Mouse (Mus musculus) brown adipose tissue, adult 24 weeks (tissue): ENCODE results near the gene Gm17359. TPM values are rescaled to one million over a fixed set of nuclear protein-coding genes. Genes with fewer than 3 reads are reported as not detected.

ENCODE experiments used
- H3K27ac ChIP-seq: fragments of 200-500 bp; replicated peaks from 2 replicates; pipeline ENCODE4 v1.5.1; 2012; ENCODE audit warnings: low read depth, mild to moderate bottlenecking, low read length
- H3K4me1 ChIP-seq: fragments of 200-500 bp; 2 replicates; pipeline ENCODE4 v1.6.1; 2012; ENCODE audit warnings: low read length, mixed read lengths; ENCODE audit not compliant: control insufficient read depth, insufficient read depth, insufficient read length
- H3K4me3 ChIP-seq: fragments of 200-500 bp; 2 replicates; pipeline ENCODE4 v1.5.1; 2012; ENCODE audit warnings: low read depth, mild to moderate bottlenecking, low read length, moderate library complexity; ENCODE audit not compliant: insufficient read depth
- polyA plus RNA-seq: library from polyadenylated mRNA; stranded (reverse); fragments of >200 nt; gene quantifications from 2 replicates; pipeline ENCODE4 v1.2.4, GENCODE M21; 2012; ENCODE audit not compliant: missing spikeins, insufficient read depth, insufficient read length

Gm17359 gene
- polyA plus RNA-seq, 1 experiment: not detected

DNA sequence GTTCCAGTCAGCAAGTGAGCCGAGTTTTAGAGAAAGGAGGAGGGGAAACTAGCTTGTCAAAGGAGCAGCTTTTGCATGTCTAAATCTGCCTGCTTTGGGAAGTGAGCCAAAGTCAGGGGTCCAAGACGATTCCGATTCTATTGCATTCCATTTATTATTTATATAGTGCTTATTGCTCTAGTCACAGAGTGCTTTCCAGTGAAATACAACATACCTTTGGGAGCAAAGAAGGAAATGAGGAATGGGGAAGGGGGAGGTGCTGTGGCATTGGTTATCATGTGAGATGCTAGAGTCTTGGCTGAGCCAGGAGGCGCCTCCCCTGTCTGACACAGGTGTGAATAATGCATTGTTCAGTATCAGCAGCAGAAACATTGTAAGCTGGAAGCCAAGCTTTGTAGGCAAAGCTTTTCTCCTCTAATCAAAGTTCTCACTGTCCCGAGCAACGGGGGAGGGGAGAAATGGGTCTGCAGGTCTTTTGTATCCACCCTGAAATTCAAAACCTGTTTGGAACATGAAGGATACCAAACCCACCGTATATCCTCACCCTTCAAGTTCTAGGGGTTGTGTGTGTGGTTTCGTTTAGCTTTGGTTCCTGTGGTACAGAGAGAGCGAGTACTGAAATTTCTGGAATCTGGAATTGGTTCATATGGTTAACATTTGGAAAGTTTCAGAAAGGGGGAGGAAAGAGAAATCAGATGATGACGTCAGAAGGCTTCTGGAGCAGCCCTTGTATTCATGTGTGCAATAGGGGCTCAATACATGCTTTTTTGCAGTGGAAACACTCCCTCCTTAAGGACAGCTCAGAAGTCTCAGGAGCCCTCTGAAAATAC lies 11.5 kb upstream of the Gm17359 start:
- Histone ChIP-seq H3K27ac (no peak overlapping the region), H3K4me3 (no peak overlapping the region), H3K4me1 (peaks cover 4% of the 10 kb centered on the region; the same call in 1 of the 2 replicates)

DNA sequence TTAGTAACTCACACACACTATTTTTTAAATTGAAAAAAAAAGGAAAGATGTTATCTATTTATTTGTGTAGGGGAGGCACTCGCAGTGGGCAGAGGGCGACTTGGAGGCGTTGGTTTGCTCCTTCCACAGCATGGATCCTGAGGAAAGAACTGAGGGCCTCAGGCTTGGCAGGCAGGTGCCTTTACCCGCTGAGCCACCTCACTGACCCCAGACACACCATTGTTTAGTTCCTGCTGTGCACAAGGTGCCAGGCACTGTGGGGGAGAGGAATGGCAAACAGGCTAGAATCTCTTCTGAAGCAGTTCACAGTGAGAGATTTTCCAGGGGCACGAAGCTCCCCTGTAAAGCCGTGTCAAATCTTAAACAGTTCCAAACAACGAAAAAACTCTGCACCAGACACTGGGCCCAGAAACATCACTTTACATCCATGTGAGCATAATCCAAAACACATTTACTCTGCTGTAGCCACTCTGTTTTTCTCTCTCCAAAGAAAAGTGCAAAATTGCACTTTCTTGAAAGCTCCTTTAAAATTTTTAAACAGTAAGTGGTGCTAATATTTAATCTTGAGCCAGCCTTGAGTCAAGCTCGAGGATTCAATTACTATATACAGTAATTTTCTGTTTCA lies 6.7 kb upstream of the Gm17359 start:
- Histone ChIP-seq H3K4me1 (peaks cover 4% of the 10 kb centered on the region; the same call in 1 of the 2 replicates), H3K27ac (no peak overlapping the region)

DNA sequence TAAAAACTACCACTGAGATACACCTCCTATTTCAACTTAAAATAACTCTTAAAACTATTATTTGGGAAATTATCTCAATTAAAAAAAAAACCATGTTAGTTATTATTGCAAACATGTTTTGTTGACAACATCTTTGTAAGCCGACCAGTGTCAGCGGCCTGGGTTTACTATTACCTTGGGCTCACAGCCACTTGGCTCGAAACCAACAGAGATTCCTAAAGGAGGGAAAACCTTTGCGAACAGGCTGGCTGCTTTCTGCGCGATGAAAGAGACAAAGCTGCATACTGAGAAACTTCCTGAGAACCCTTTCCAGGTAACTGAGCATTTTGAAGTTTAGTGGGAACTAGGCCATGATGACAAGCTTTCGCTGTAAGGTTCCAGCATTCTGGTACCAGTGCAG lies 3.4 kb upstream of the Gm17359 start:
- H3K4me3 ChIP-seq: no peak overlapping the region
- H3K4me1 ChIP-seq: no peaks in the 10 kb centered on the region
- no peak overlapping the region for H3K27ac ChIP-seq

More for the DNA sequence above, 6.7 kb upstream of the Gm17359 start:
- no peak overlapping the region for H3K4me3 ChIP-seq

DNA sequence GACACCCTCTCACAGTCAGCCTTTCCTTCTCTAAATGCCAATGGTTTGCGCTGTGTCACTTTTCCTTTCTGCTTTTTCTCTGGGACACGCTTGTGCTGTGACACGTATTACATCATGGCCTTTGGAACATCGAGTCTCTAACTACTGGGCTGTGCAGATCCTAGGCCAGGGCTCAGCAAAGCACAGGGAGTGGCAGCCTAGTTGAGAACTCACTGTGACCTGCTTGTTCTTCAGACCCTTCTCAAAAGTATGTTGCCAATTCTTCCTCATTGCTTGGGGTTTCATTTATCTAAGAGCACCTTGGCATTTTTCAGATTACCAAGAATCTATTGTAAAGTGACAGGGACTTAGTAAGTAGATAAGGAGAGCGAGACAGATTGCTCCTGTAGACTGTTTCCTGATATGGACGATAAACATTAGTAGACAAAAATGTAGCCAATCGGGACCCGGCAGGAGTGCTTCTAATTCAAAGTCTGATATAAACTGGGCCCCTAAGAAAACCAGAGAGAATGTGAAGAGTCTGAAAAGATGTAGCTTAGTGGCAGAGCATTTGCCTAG lies 2.7 kb upstream of the Gm17359 start:
- Histone ChIP-seq H3K4me3 (no peak overlapping the region), H3K27ac (no peak overlapping the region), H3K4me1 (no peaks in the 10 kb centered on the region)

DNA sequence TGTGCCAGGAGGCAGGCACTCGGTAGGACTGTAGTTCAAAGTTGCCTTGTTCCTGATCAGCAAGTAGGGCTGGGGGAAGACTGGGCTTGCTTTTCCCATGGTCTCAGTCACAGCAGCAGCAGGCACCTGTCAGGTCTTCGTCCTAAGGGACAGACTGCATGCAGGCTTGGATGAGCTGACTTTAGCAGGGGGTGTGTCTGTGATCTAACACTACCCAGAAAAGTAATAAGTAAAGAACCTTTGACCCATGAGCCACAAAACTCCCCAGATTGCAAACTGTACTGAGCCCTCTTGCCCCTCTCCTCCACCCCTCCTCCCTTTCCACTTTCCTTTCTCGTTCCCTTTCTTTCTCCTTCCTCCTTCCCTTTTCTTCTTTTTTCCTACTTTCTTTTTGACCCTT lies 4.3 kb downstream of the Gm17359 start:
- Histone ChIP-seq H3K4me3 (no peak overlapping the region), H3K4me1 (no peaks in the 10 kb centered on the region), H3K27ac (no peak overlapping the region)

DNA sequence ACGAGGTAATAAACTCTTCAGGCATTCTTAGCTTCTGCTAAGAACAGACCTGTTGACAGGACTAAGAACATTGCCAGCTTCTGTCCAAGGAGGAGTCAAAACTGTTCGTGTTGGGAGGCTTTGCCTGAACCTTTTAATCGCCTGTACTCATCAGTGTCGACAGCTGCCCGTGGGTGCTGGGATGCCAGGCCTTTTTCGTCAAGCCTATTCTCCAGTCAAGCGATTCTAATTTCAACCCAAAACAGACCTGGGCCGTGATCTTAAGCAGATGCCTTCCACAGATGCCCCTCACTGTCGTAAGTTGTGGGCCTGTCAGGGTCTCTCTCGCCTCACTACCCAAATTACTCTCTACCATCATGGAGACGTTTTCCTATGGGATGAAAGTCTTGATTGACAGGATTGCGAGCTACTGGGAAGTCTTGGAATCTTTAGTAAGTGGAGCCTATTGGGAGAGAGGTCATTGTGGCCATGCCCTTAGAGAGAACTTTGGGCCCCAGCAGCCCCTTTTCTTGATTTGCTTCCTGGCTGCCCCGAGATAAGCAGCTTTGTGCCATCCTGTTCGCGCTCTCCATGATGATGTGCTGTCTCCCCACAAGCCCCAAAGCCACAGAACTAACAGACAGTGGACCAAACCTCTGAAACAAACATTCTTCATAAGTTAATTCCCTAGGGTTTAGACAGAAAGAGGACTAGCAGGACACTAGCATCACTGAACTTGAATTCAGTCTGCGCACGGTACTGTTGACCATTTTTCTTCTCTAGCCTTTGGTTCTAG lies 6.7 kb downstream of the Gm17359 start:
- H3K27ac ChIP-seq: no peak overlapping the region
- H3K4me1 ChIP-seq: no peaks in the 10 kb centered on the region
- H3K4me3 ChIP-seq: no peak overlapping the region

DNA sequence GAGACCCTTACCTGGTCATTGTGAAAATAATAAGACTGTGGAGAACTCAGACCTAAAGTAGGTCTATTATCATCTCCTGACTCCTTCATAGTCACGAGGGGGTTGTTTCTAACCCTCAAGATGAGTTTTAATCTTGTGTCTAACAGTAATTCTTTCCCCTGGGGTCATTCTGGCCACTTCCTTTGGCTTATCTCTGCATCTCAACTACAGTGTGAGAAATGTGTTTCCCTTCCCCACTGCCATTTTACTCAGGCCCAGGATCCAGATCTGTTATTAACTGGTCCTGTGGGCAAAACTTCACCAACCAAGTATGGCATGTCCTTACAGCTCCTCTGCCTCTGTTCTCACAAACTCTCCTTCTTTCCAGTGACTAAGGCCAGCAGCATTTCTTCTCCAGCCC lies 12.8 kb downstream of the Gm17359 start:
- H3K4me3 ChIP-seq: no peak overlapping the region
- no peaks in the 10 kb centered on the region for H3K4me1 ChIP-seq
- H3K27ac ChIP-seq: no peak overlapping the region

DNA sequence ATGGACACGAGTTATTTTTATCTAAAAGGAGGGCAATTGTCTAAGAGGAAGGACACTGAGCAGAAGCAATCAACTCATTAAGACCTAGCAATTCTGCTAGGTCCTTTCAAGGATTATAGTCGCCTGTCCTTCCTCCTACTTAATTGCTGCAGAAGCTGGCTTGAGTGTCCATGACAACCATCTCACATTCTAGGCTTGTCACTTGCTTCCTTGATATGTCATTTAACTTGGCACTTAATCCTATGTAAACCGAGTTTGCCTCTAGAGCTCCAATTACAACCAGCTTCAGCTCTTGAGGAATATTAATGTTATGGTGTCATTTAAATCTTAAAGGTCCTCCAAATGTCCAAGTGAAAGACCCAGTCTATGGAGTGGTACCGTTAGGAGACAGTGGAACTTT lies 22.3 kb downstream of the Gm17359 start:
- peaks cover 4% of the 10 kb centered on the region for H3K4me1 ChIP-seq
- no peak overlapping the region for H3K4me3 ChIP-seq
- H3K27ac ChIP-seq: no peak overlapping the region

DNA sequence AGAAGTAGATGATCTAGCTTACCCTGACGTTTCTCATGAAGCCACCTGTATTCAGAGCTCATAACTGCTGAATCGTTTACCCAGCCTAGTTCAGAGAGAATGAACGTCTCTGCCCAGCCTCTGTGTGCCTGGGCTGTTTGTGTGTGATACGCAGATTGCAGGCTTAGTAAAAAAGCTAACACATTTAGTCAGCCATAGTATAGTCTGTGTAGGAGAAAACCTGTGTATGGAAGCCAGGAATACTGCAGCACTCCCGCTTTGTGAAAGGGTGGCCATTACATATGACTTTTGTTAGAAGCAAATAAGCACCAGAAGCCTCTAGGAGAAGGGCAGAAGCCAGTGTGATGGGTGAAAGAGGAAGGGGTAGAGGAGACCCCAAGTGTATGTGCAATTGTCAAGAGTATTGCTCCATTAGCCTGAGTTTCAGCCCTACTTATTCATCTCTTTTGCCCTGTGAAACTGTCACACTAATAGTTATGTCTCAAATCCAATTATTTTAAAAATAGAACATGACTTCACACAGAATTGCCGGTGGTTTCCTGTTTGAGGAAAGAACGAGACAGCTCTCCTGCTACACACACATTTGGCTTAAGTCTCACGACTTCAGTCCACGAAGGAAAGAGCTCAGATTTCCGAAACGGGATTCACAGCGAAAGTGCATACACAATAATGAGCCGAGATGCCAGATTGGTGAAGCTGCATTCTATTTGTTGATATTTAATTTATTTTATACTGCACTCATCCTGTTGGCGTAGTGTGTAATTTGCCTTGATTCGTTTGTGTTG lies 24.0 kb downstream of the Gm17359 start:
- H3K4me1 ChIP-seq: peaks cover 4% of the 10 kb centered on the region
- no peak overlapping the region for H3K4me3 ChIP-seq
- H3K27ac ChIP-seq: no peak overlapping the region

DNA sequence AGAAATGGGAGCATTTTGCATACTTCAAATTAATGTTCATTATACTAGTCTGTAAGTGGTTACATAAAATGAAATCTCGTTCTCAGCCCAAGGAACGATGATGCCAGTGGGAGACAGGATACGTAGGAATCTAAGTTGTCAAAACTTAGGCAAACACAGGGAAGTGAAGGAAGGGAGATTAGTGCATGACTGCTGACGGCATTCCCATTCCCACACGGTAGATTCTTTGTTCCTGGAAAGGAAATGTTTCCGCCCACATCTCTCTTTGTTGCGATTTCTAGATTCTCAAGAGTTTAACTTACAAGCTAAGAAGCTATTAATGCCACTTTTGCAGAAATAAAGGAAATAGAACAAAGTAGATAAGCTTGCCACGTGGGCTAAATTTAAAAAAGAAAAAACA lies 29.6 kb downstream of the Gm17359 start:
- no peaks in the 10 kb centered on the region; the same call in 1 of the 2 replicates for H3K4me1 ChIP-seq
- no peak overlapping the region for H3K27ac ChIP-seq
- H3K4me3 ChIP-seq: no peak overlapping the region

DNA sequence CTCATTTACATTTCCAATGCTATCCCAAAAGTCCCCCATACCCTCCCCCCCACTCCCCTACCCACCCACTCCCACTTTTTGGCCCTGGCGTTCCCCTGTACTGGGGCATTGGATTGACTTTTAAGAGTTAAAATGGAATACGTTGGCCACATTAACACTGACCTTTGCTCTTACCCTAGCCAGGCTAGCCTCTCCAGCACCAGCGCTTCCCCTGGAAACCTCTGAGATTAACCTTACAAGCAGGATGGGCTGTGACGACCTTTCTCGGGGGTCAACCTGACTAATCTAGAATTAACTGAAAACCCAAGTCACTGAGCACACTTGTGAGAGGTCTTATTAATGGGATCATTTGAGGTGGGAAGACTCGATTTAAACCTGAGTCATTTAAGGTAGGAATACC lies 31.8 kb downstream of the Gm17359 start:
- no peaks in the 10 kb centered on the region; the same call in 1 of the 2 replicates for H3K4me1 ChIP-seq
- H3K27ac ChIP-seq: no peak overlapping the region
- no peak overlapping the region for H3K4me3 ChIP-seq

DNA sequence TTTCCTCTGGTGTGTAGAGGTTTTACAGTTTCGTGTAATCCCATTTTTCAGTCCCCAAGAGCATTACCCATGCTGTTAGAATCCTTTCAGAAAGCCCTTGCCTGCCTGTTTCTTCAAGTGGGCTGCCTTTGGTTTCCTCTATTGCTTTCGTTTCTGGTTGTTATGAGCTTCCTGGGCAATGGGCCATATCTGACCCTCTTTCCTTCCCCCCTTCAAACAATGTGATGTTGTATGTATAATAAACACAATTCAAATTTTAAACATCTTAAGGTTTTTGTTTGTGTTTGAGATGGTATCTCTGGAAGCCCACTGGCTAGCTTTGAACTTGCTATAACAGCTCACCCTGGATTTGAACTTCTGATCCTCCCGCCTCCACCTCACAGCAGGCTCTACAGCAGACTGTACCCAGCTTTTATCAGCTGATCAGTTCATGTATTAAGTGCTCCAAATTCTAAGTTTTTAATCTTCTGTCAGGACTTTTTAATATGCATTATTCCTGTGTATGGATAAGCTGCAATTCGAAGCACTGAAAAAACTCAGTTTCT lies 34.0 kb downstream of the Gm17359 start:
- Histone ChIP-seq H3K4me3 (no peak overlapping the region), H3K4me1 (peaks cover 2% of the 10 kb centered on the region; the same call in 1 of the 2 replicates), H3K27ac (no peak overlapping the region)

DNA sequence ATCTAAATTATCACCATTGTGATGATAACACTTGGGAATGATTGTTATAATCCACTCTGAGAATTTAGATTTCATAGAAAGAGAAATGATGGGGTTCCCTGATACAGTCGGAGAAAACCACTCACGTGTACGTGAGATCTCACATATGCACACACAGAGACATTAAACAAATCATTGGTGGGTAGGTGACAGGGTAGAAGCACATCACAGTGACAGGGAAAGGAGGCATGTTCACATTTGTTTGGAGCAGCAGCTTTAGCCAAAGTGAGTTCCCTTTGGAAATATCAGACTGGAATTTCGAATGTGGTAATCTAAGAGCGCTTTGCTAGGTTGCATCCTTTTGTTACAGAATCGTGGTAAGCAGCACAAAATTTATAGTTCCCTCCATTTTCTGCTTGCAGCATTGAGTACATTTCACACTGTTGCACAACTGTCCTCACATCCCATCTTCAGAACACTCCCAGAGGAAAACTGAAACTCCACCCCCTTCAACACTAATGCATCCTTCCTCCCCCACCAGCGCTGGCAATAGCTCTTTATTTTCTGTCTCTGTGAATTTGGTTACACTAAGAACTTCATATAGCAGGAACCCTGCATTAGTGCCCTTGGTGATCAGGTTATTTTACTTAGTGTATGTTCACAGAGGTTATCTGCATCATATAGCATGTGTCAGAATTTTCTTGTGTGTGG lies 35.2 kb downstream of the Gm17359 start:
- H3K4me1 ChIP-seq: 0 out of 2 replicates have a peak, but pooled peaks cover 2% of the 10 kb centered on the region
- H3K27ac ChIP-seq: no peak overlapping the region
- no peak overlapping the region for H3K4me3 ChIP-seq

DNA sequence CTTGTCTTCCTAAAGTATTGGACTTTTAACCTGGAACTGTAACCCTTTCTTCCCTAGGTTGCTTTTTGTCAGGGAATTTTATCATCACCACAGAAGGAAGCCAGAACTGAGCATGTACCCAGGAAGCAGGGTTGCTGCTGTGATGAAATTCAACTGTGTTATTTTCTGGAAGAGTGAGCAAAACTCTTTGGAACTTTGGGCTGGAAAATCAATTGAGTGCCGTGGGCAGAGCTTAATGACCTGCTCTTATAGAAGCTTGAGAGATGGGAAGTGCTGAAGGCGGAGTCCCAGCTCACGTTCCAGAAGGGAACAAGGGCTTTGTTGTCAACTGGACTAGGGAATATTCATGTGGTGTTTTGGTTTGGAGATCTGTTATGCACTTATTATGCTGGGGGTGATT lies 37.5 kb downstream of the Gm17359 start:
- Histone ChIP-seq H3K4me3 (no peak overlapping the region), H3K27ac (no peak overlapping the region), H3K4me1 (0 out of 2 replicates have a peak, but pooled peaks cover 2% of the 10 kb centered on the region)
